Mouse (Mus musculus): ENCODE measurements at regions not wholly inside any gene's neighbourhood (a gene's known extent, or its start where the extent isn't known, plus 50 kb on each side); places are given as distances from the start of the nearest gene placed in this dataset.

DNA sequence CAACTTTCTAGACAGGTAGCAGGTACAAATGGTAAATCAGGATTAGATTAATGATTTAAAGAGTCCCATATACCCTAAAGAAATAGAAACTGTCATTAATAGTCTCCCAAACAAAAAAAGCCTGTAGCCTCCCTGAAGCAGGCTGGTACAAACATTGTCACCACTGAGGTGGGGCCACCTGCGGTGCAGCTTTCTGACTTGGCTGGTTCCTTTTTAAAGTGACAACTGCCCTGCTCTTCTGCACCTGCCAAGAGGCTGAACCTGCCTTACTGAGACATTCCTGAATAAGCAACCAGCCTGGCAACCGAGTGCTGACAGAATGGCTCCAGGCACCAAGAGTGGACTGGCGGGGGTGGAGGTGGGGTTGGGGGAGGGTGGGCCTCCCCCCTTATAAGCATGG, 687.0 kb upstream of the Vrk2 start:
- DNase-seq: peak; percentile 35 to 52

DNA sequence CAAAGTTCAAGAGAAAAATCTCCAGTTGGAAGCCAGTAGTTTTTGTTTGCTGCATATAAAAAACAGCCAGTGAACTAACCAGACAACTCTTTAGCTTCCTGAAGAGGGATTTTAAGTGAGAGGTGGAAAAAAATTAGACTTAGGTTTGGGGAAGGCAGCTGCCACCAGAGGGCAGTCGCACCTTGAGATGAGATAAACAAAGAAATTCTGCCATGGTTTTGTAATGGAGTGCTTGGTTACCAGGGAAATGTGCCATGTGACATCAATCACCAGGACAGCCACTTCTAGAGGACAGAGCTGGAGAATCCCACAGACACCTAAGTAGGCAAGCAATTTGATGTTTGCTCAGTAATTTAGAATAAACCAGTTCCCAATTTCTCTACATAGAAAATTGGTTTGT, 670.5 kb upstream of the Vrk2 start:
- DNase-seq: peak; percentile 81 to 85

DNA sequence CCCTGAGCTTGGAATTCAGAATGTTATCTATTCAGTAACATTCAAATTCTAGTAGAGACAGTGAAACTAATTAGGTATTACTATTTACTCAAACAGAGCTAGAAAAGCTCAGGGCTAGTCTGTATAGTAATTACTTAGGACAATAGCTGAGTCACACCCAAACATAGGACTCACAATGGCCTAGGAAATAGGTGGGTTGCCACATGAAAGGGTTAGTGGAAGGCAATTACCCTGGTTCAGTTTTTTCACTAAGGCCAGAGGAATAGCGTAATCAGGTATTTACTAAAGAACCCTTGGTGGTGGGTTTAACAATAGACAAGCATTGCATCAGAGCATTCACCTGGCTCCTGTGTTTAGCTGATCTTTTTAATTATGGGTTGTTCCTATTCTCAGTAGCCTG, 664.7 kb upstream of the Vrk2 start:
- no peak for DNase-seq

DNA sequence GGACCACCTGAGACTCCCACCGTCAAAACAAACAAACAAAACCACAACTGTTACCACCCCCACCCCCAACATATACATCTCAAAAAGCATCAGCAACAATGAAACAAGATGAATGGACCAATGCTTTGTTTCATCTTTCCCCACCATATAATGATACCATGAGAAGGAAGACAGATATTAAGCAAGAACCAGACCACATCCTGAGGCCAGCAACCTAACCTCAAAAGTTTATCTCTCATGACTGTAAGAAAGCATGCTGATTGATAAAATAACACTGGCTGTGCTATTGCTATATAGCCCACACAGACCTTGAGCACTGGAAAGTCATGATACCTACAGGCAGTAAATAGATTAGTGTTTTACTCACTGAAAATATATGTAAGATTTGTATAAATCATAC, 642.1 kb upstream of the Vrk2 start:
- DNase-seq: no peak

DNA sequence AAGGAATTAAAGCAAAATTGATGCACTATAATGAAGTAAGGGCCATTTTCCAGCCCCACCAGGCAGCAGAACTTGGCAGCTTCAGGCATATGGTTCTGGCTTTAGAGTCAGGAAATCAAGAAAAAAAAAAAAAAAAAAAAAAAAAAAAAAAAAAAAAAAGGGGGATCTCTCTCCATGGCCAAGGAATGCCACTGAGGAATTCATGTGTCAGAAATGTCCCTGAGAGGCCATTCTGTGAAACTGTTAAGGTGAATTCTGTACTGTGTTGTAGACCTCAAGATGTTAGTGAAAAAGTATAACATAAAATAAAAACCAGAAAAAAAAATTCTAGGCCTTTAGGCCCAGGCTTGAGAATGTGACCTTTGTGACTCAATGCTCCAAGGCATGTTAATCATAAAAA, 632.7 kb upstream of the Vrk2 start:
- no peak for DNase-seq

DNA sequence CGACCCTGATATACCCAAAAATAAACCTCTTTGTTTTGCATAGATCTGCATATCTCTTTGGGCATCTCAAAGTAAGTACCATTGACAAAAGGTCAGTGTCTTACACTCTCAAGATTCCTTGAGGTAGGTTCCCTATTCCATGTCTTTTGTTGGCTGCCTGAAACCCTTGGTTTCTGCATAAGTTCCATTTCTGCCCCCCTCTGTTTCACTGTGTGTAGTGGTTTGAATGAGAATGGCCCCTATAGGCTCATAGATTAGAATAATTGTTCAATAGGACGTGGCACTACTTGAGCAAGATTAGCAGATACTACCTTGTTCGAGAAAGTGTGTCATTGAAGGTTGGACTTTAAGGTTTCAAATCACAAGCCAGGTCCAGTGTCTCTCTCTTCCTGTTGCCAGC, 628.6 kb upstream of the Vrk2 start:
- no peak for DNase-seq

DNA sequence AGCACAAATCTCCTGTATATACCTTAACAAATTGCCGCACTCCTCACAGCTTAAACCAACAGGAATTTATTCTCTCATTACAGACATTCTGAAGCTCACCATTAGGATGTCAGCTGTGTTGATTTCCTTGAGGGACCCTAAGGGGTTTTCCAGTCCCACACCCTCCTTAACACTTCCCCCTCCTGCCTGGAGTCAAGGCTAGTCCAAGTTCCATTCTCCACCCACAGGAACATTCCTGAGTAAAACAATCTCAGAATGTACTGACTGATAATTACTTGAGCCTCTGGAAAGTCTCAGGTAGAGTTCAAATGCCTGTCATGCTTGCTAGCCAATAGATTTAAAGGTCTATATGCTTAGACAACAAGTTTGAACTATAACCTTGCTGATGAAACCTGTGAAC, 628.2 kb upstream of the Vrk2 start:
- DNase-seq: no peak

DNA sequence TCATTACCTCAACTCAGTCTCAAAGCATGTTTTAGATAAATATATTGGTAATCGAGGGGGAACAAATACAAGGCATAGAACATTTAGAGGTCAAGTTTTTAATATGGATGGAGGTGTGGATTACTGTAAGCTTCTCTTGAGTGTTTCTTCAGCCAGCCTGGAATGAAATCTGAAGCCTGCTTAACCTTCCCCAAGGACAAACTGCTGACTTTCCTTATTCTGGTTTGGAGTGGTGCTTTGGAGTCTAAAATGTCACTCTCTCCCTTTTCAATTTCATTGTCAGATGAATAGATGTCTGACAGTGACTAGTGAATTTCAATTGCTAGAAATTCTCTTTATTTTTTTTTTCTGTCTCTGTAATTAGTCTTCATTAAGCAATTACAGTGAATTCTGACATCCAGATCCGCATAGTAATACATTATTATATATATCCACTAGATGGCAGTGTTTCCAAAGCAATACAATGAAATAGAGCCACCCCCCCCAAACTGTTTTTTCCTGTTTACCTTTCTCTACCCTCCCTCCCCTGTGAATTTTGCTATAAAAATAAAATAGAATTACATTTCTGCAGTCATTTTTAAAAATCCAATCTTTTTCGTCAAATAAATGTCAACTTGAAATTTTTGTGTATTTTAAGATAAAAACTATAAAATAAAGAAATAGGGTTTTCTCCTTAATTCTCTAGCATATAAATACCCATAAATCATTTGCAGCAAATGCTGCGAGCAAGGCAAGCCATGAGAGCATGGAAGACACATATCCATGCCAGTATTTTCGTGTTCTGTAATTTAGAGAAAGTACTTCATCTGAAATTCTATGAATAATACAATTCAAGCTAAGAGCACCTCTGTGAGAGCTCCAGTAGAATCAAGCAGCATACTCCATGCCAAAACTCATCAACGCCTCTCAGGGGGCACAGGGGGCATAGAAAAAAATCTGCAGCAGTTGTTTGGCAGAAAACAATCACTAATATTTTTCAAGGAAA, 626.2 kb upstream of the Vrk2 start:
- DNase-seq: peak; percentile 17 to 64

DNA sequence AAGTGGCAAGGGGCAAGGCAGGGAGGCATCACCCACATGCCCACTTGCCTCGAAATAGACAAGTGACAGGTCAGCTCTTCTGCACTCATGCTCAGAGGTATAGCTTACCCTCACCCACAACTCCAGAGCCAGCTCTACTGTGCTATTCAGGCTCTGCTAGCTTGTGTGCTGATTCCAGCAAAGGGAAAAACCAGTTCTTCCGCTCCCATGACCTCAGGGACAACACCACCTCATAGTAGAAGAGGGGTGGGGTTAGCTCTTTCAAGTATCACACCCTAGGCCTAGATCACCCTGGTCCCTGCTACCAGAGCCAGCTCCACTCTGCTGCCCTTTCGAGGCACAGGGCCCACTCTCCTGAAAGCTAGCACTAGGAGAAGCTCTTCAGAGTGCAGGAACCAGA, 622.0 kb upstream of the Vrk2 start:
- no peak for DNase-seq

DNA sequence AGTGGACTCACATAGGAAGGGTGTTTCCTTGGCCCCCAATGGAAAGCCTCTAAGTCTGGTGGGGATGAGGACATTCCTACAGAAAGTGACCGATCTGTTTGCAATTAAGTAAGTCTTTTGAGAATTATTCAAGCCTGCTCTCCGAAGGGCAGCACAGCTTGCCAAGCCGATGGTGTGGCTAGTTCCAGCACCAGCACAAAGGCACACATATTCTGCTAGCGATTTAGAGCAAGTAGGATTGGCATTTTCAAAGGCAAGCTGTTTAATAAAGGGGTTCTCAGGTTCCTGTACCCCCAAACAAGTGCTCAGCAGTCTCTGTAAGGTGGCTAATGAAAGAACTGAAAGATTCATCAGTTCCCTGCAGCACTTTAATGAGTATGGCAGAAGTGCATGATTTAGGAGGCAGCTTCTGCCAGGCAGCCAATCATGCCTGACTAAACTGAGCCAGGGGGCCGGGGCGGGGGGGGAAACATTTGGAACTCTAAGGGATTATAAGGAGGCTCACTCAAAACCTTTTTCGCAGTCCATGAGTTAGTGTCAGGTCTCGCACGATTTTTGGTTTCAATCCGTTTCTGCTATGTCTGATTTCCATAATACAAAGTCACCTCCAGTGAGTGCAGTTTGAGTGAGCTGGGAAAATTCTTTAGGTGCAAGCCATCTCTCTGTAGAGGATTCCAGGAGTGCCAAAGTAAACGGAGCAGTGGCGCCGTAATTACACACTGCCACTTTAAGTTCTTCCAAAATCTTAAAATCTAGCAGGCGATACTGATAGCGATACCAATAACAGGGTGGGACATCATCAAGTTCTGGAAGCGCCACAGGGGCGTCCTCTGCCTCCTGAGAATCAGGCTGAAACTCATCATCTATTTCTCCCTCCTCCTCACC, 609.8 kb upstream of the Vrk2 start:
- DNase-seq: peak in 1 of 2 experiments; percentile 5

DNA sequence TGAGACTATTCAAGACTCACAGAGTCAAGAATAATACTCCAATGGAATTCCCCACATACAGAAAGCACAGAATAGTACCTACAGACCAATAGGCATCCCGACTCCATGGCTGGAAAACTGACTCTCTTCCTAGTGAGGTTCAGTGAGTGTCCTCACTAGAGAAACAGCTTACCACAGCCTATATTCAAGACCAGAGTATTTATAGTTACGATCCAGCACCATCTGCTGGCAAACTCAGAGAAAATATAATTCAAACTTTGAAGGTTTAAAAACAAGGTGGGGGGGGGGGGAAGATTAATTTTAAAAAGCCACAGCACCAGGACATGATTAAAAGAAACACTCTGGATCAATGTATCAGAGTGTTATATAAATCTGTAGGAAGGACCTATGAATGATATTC, 590.2 kb upstream of the Vrk2 start:
- no peak for DNase-seq

DNA sequence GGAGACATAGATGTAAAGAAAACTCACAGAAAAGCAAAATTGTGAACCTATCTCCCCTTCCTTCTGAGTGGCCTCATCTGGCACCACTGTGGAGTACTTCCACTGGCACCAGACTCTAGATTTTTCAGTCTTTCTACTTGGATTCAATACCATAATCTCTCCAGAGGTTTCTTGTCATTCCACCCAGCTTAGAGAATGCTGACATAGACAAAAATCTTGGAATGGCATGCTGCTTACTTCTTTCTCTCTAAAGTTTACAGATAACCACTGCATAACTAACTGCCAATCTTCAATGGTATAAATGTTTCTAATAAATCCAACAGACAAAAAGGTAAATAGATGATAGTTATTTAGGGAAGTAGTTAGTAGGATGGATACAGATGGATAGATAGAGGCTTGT, 589.6 kb upstream of the Vrk2 start:
- no peak for DNase-seq

DNA sequence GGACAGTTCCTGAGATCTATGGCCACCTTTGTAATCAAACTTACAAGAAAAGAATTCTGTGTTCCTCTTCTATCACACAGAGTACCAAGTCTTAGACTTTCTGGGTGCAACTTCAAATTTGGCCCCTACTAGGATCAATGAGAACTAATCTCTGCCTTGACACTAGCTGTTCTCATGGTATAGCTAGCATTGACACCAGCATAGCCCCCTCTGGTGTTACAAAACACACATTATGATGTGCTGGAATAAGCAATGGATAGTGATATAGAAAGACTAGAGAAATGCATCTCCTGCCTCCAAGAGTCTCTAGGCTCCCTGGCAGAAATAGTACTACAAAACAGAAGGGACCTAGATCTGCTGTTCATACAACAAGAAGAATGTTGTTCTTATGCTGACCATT, 566.6 kb upstream of the Vrk2 start:
- DNase-seq: no peak

Measured in cerebellum, postnatal 10 days (tissue).